Mouse (Mus musculus): ENCODE data around the gene 5730480H06Rik.

GRCm38 (mm10) chr5:48448888-48449287 lies 121.1 kb downstream of the 5730480H06Rik start:
- no peak for TF ChIP-seq POLR2A (IDR thresholded peaks at IDR 0.05; ENCODE audit: borderline replicate concordance, control insufficient read depth, low read depth, low read length)
- no peak for TF ChIP-seq CTCF (IDR thresholded peaks at IDR 0.05; ENCODE audit: control insufficient read depth, insufficient read depth, low read length)
